Mouse (Mus musculus): ENCODE measurements at regions not wholly inside any gene's neighbourhood (a gene's known extent, or its start where the extent isn't known, plus 50 kb on each side); places are given as distances from the start of the nearest gene placed in this dataset.
A peak's percentile ranks its signal among the peaks of the same experiment; 100 is the strongest.

GRCm38 (mm10) chr1:81516575-81517210 lies 439.9 kb downstream of the Nyap2 start:
- peak; percentile 79 for DNase-seq

GRCm38 (mm10) chr1:81520420-81521273 lies 443.9 kb downstream of the Nyap2 start:
- H3K27ac ChIP-seq (ENCODE audit: low read depth): peak overlapping the region; percentile 56

More at GRCm38 (mm10) chr1:81516575-81517210, 439.9 kb downstream of the Nyap2 start:
- no peak overlapping the region for H3K27ac ChIP-seq (ENCODE audit: low read depth)
- no peaks in the 10 kb centered on the region for H3K36me3 ChIP-seq (ENCODE audit: insufficient read depth)
- H3K27me3 ChIP-seq (ENCODE audit: insufficient read depth, low read length): no peaks in the 10 kb centered on the region
- no peak overlapping the region for H3K4me2 ChIP-seq
- no peak overlapping the region for H3K9ac ChIP-seq
- 55% methylated on average over 10 of the region's 10 CpGs for WGBS
- H3K9me3 ChIP-seq (ENCODE audit: low read depth, low read length): no peaks in the 10 kb centered on the region
- 0 out of 2 replicates have a peak, but pooled peaks cover 2% of the 10 kb centered on the region for H3K4me1 ChIP-seq (ENCODE audit: insufficient read depth)
- ATAC-seq (ENCODE audit: insufficient read depth): peak; percentile 75; the same call in 1 of the 2 replicates
- peak; percentile 65 for TF ChIP-seq CTCF (IDR thresholded peaks at IDR 0.05; ENCODE audit: low read depth)
- no peak overlapping the region for H3K4me3 ChIP-seq (ENCODE audit: low read depth, low read length)

GRCm38 (mm10) chr1:81522929-81523328 lies 446.2 kb downstream of the Nyap2 start:
- Histone ChIP-seq H3K9me3 (ENCODE audit: low read depth, low read length) (no peaks in the 10 kb centered on the region), H3K36me3 (ENCODE audit: insufficient read depth) (no peaks in the 10 kb centered on the region), H3K27me3 (ENCODE audit: insufficient read depth, low read length) (no peaks in the 10 kb centered on the region), H3K4me2 (no peak overlapping the region), H3K9ac (no peak overlapping the region), H3K4me1 (ENCODE audit: insufficient read depth) (0 out of 2 replicates have a peak, but pooled peaks cover 6% of the 10 kb centered on the region), H3K27ac (ENCODE audit: low read depth) (no peak overlapping the region), H3K4me3 (ENCODE audit: low read depth, low read length) (no peak overlapping the region)
- TF ChIP-seq CTCF (IDR thresholded peaks at IDR 0.05; ENCODE audit: low read depth): no peak
- no peak for ATAC-seq (ENCODE audit: insufficient read depth)
- DNase-seq: no peak
- 80% methylated on average over 3 of the region's 3 CpGs for WGBS

More at GRCm38 (mm10) chr1:81520420-81521273, 443.9 kb downstream of the Nyap2 start:
- Histone ChIP-seq H3K4me2 (no peak overlapping the region), H3K27me3 (ENCODE audit: insufficient read depth, low read length) (no peaks in the 10 kb centered on the region), H3K9ac (no peak overlapping the region), H3K9me3 (ENCODE audit: low read depth, low read length) (no peaks in the 10 kb centered on the region), H3K4me3 (ENCODE audit: low read depth, low read length) (no peak overlapping the region), H3K4me1 (ENCODE audit: insufficient read depth) (0 out of 2 replicates have a peak, but pooled peaks cover 6% of the 10 kb centered on the region), H3K36me3 (ENCODE audit: insufficient read depth) (no peaks in the 10 kb centered on the region)
- no peak for TF ChIP-seq CTCF (IDR thresholded peaks at IDR 0.05; ENCODE audit: low read depth)
- peak; percentile 61 for DNase-seq
- peak; percentile 67; the same call in 1 of the 2 replicates for ATAC-seq (ENCODE audit: insufficient read depth)
- 27% methylated on average over 9 of the region's 9 CpGs for WGBS

GRCm38 (mm10) chr1:81525821-81526220 lies 449.1 kb downstream of the Nyap2 start:
- peak; percentile 46 for DNase-seq
- Histone ChIP-seq H3K9me3 (ENCODE audit: low read depth, low read length) (no peaks in the 10 kb centered on the region), H3K9ac (no peak overlapping the region), H3K4me3 (ENCODE audit: low read depth, low read length) (no peak overlapping the region), H3K27ac (ENCODE audit: low read depth) (no peak overlapping the region), H3K27me3 (ENCODE audit: insufficient read depth, low read length) (no peaks in the 10 kb centered on the region), H3K4me2 (no peak overlapping the region), H3K4me1 (ENCODE audit: insufficient read depth) (0 out of 2 replicates have a peak, but pooled peaks cover 6% of the 10 kb centered on the region), H3K36me3 (ENCODE audit: insufficient read depth) (no peaks in the 10 kb centered on the region)
- no peak for TF ChIP-seq CTCF (IDR thresholded peaks at IDR 0.05; ENCODE audit: low read depth)
- no peak for ATAC-seq (ENCODE audit: insufficient read depth)

- no peaks in the 10 kb centered on the region for H3K36me3 ChIP-seq (ENCODE audit: insufficient read depth)
- H3K27me3 ChIP-seq (ENCODE audit: insufficient read depth, low read length): no peaks in the 10 kb centered on the region
- H3K27ac ChIP-seq (ENCODE audit: low read depth): no peak overlapping the region
- H3K4me3 ChIP-seq (ENCODE audit: low read depth, low read length): no peak overlapping the region
- H3K9ac ChIP-seq: no peak overlapping the region
- no peaks in the 10 kb centered on the region for H3K4me1 ChIP-seq (ENCODE audit: insufficient read depth)
- no peaks in the 10 kb centered on the region for H3K9me3 ChIP-seq (ENCODE audit: low read depth, low read length)
- DNase-seq (no peak), ATAC-seq (ENCODE audit: insufficient read depth) (no peak)
- TF ChIP-seq CTCF (IDR thresholded peaks at IDR 0.05; ENCODE audit: low read depth): no peak
- no peak overlapping the region for H3K4me2 ChIP-seq
- 69% methylated on average over 5 of the region's 5 CpGs for WGBS
These were observed 461.1 kb downstream of the Nyap2 start for GRCm38 (mm10) chr1:81537836-81538235.

- Histone ChIP-seq H3K36me3 (ENCODE audit: insufficient read depth) (no peaks in the 10 kb centered on the region), H3K27me3 (ENCODE audit: insufficient read depth, low read length) (no peaks in the 10 kb centered on the region), H3K4me1 (ENCODE audit: insufficient read depth) (no peaks in the 10 kb centered on the region), H3K27ac (ENCODE audit: low read depth) (no peak overlapping the region), H3K9me3 (ENCODE audit: low read depth, low read length) (no peaks in the 10 kb centered on the region), H3K4me3 (ENCODE audit: low read depth, low read length) (no peak overlapping the region), H3K9ac (no peak overlapping the region), H3K4me2 (no peak overlapping the region)
- DNase-seq: no peak
- TF ChIP-seq CTCF (IDR thresholded peaks at IDR 0.05; ENCODE audit: low read depth): no peak
- WGBS: 67% methylated on average over 5 of the region's 5 CpGs
- ATAC-seq (ENCODE audit: insufficient read depth): no peak
These were observed 463.0 kb downstream of the Nyap2 start for GRCm38 (mm10) chr1:81539591-81540311.
